Mouse (Mus musculus): ENCODE data around the gene Fam71e1. TPM values are rescaled to one million over a fixed set of nuclear protein-coding genes. Genes with fewer than 3 reads are reported as not detected.

The Fam71e1 gene
- polyA plus RNA-seq, 1 experiment from 2014 or later: 9.2 TPM

GRCm38 (mm10) chr7:44472961-44473646 is 23.3 kb upstream of the Fam71e1 start:
- WGBS: 6% methylated on average over 9 of the region's 9 CpGs
- H3K9ac ChIP-seq (ENCODE audit: low read length): peak overlapping the region; percentile 95
- H3K27ac ChIP-seq (replicated peaks in 1 of 2; ENCODE audit: control insufficient read depth in 1 of 2, insufficient read depth in 1 of 2, low read depth in 2 of 2, low read length in 2 of 2): peak overlapping the region; percentile 93 to 99
- peak; percentile 78 for ATAC-seq (ENCODE audit: insufficient number of reproducible peaks, insufficient read depth, low FRiP score, low read depth)
- no peaks in the 10 kb centered on the region for H3K36me3 ChIP-seq (ENCODE audit: control insufficient read depth, insufficient read depth, low read length)
- H3K4me2 ChIP-seq (ENCODE audit: low read length): peak overlapping the region; percentile 73
- H3K4me1 ChIP-seq (ENCODE audit: control insufficient read depth in 2 of 2, insufficient read depth in 2 of 2, low read length in 2 of 2): peaks cover 45 to 52% of the 10 kb centered on the region in 2 experiments
- H3K27me3 ChIP-seq (ENCODE audit: control insufficient read depth, insufficient read depth, low read length): no peaks in the 10 kb centered on the region
- H3K4me3 ChIP-seq (ENCODE audit: control insufficient read depth in 1 of 2, insufficient read depth in 1 of 2, low read depth in 1 of 2, low read length in 2 of 2): peak overlapping the region; percentile 54 to 78
- no peaks in the 10 kb centered on the region for H3K9me3 ChIP-seq (ENCODE audit: control insufficient read depth, low read length)

- Histone ChIP-seq H3K27me3 (ENCODE audit: control insufficient read depth, insufficient read depth, low read length) (no peaks in the 10 kb centered on the region), H3K27ac (replicated peaks in 1 of 2; ENCODE audit: control insufficient read depth in 1 of 2, insufficient read depth in 1 of 2, low read depth in 2 of 2, low read length in 2 of 2) (peak overlapping the region; percentile 93 to 99), H3K9me3 (ENCODE audit: control insufficient read depth, low read length) (no peaks in the 10 kb centered on the region), H3K9ac (ENCODE audit: low read length) (peak overlapping the region; percentile 95), H3K4me1 (ENCODE audit: control insufficient read depth in 2 of 2, insufficient read depth in 2 of 2, low read length in 2 of 2) (peaks cover 34 to 41% of the 10 kb centered on the region in 2 experiments), H3K4me3 (ENCODE audit: control insufficient read depth in 1 of 2, insufficient read depth in 1 of 2, low read depth in 1 of 2, low read length in 2 of 2) (peak overlapping the region; percentile 54 to 78), H3K36me3 (ENCODE audit: control insufficient read depth, insufficient read depth, low read length) (no peaks in the 10 kb centered on the region), H3K4me2 (ENCODE audit: low read length) (peak overlapping the region; percentile 73)
- no peak for ATAC-seq (ENCODE audit: insufficient number of reproducible peaks, insufficient read depth, low FRiP score, low read depth)
- 4% methylated on average over 4 of the region's 4 CpGs for WGBS
These were observed 22.0 kb upstream of the Fam71e1 start for GRCm38 (mm10) chr7:44474419-44474818.

- peak overlapping the region; percentile 54 to 78 for H3K4me3 ChIP-seq (ENCODE audit: control insufficient read depth in 1 of 2, insufficient read depth in 1 of 2, low read depth in 1 of 2, low read length in 2 of 2)
- H3K9me3 ChIP-seq (ENCODE audit: control insufficient read depth, low read length): no peaks in the 10 kb centered on the region
- peak overlapping the region; percentile 95 for H3K9ac ChIP-seq (ENCODE audit: low read length)
- no peaks in the 10 kb centered on the region for H3K27me3 ChIP-seq (ENCODE audit: control insufficient read depth, insufficient read depth, low read length)
- peak overlapping the region; percentile 93 to 99 for H3K27ac ChIP-seq (replicated peaks in 1 of 2; ENCODE audit: control insufficient read depth in 1 of 2, insufficient read depth in 1 of 2, low read depth in 2 of 2, low read length in 2 of 2)
- peaks cover 27 to 34% of the 10 kb centered on the region in 2 experiments for H3K4me1 ChIP-seq (ENCODE audit: control insufficient read depth in 2 of 2, insufficient read depth in 2 of 2, low read length in 2 of 2)
- peak overlapping the region; percentile 73 for H3K4me2 ChIP-seq (ENCODE audit: low read length)
- no peaks in the 10 kb centered on the region for H3K36me3 ChIP-seq (ENCODE audit: control insufficient read depth, insufficient read depth, low read length)
- no peak for ATAC-seq (ENCODE audit: insufficient number of reproducible peaks, insufficient read depth, low FRiP score, low read depth)
- WGBS: 16% methylated on average over 5 of the region's 5 CpGs
These were observed 21.3 kb upstream of the Fam71e1 start for GRCm38 (mm10) chr7:44475046-44475614.

- H3K4me2 ChIP-seq (ENCODE audit: low read length): peak overlapping the region; percentile 73
- H3K27ac ChIP-seq (replicated peaks in 1 of 2; ENCODE audit: control insufficient read depth in 1 of 2, insufficient read depth in 1 of 2, low read depth in 2 of 2, low read length in 2 of 2): peak overlapping the region; percentile 24 to 72
- H3K4me3 ChIP-seq (ENCODE audit: control insufficient read depth in 1 of 2, insufficient read depth in 1 of 2, low read depth in 1 of 2, low read length in 2 of 2): peak overlapping the region; percentile 23 to 37
- no peak for ATAC-seq (ENCODE audit: insufficient number of reproducible peaks, insufficient read depth, low FRiP score, low read depth)
- peak overlapping the region; percentile 70 for H3K9ac ChIP-seq (ENCODE audit: low read length)
- 38% methylated on average over 3 of the region's 3 CpGs for WGBS
- H3K36me3 ChIP-seq (ENCODE audit: control insufficient read depth, insufficient read depth, low read length): peaks cover 26% of the 10 kb centered on the region
- H3K9me3 ChIP-seq (ENCODE audit: control insufficient read depth, low read length): no peaks in the 10 kb centered on the region
- no peaks in the 10 kb centered on the region for H3K27me3 ChIP-seq (ENCODE audit: control insufficient read depth, insufficient read depth, low read length)
- peaks cover 0 to 14% of the 10 kb centered on the region in 2 experiments; a peak in 2 of 4 replicates for H3K4me1 ChIP-seq (ENCODE audit: control insufficient read depth in 2 of 2, insufficient read depth in 2 of 2, low read length in 2 of 2)
These were observed 13.4 kb upstream of the Fam71e1 start for GRCm38 (mm10) chr7:44482836-44483435.

- H3K9ac ChIP-seq (ENCODE audit: low read length): peak overlapping the region; percentile 52
- WGBS: 84% methylated on average over 1 of the region's 1 CpGs
These were observed 12.3 kb upstream of the Fam71e1 start for GRCm38 (mm10) chr7:44484109-44484508.

GRCm38 (mm10) chr7:44484841-44485571 is 11.4 kb upstream of the Fam71e1 start:
- Histone ChIP-seq H3K27me3 (ENCODE audit: control insufficient read depth, insufficient read depth, low read length) (no peaks in the 10 kb centered on the region), H3K36me3 (ENCODE audit: control insufficient read depth, insufficient read depth, low read length) (peaks cover 40% of the 10 kb centered on the region), H3K4me1 (ENCODE audit: control insufficient read depth in 2 of 2, insufficient read depth in 2 of 2, low read length in 2 of 2) (peaks cover 0 to 15% of the 10 kb centered on the region in 2 experiments; a peak in 3 of 4 replicates), H3K4me2 (ENCODE audit: low read length) (peak overlapping the region; percentile 48; the same call in 1 of the 2 replicates), H3K4me3 (ENCODE audit: control insufficient read depth in 1 of 2, insufficient read depth in 1 of 2, low read depth in 1 of 2, low read length in 2 of 2) (0 out of 4 replicates have a peak overlapping the region, but pooled peaks of 1 of the 2 experiments have one; percentile 9), H3K27ac (replicated peaks in 1 of 2; ENCODE audit: control insufficient read depth in 1 of 2, insufficient read depth in 1 of 2, low read depth in 2 of 2, low read length in 2 of 2) (peak overlapping the region in 1 of 2 experiments; percentile 53; a peak in 2 of 4 replicates), H3K9ac (ENCODE audit: low read length) (0 out of 2 replicates have a peak overlapping the region, but pooled peaks have one; percentile 21), H3K9me3 (ENCODE audit: control insufficient read depth, low read length) (no peaks in the 10 kb centered on the region)
- no peak for ATAC-seq (ENCODE audit: insufficient number of reproducible peaks, insufficient read depth, low FRiP score, low read depth)
- WGBS: 27% methylated on average over 5 of the region's 5 CpGs

More at GRCm38 (mm10) chr7:44484109-44484508, 12.3 kb upstream of the Fam71e1 start:
- Histone ChIP-seq H3K4me1 (ENCODE audit: control insufficient read depth in 2 of 2, insufficient read depth in 2 of 2, low read length in 2 of 2) (peaks cover 0 to 14% of the 10 kb centered on the region in 2 experiments; a peak in 2 of 4 replicates), H3K4me3 (ENCODE audit: control insufficient read depth in 1 of 2, insufficient read depth in 1 of 2, low read depth in 1 of 2, low read length in 2 of 2) (peak overlapping the region in 1 of 2 experiments; percentile 9; a peak in 1 of 4 replicates), H3K27ac (replicated peaks in 1 of 2; ENCODE audit: control insufficient read depth in 1 of 2, insufficient read depth in 1 of 2, low read depth in 2 of 2, low read length in 2 of 2) (peak overlapping the region; percentile 24 to 53; a peak in 2 of 4 replicates), H3K4me2 (ENCODE audit: low read length) (peak overlapping the region; percentile 48), H3K27me3 (ENCODE audit: control insufficient read depth, insufficient read depth, low read length) (no peaks in the 10 kb centered on the region), H3K36me3 (ENCODE audit: control insufficient read depth, insufficient read depth, low read length) (peaks cover 34% of the 10 kb centered on the region), H3K9me3 (ENCODE audit: control insufficient read depth, low read length) (no peaks in the 10 kb centered on the region)
- ATAC-seq (ENCODE audit: insufficient number of reproducible peaks, insufficient read depth, low FRiP score, low read depth): no peak
